Mouse (Mus musculus) cerebellum, adult (tissue): ENCODE measurements around the gene Olfr829.
"Not testable (repeated sequence)": the region's sequence is repeated elsewhere in the genome, so short reads cannot be mapped to it uniquely, and the experiment has no call there.

Experiments
- ATAC-seq: cut with Nextera tagmentation; 2 replicates; pipeline ENCODE4 v1.9.2; 2017; ENCODE audit warnings: mild to moderate bottlenecking, moderate library complexity, mixed read lengths; ENCODE audit not compliant: insufficient number of reproducible peaks, low FRiP score, low TSS enrichment

Gene Olfr829

GRCm38 (mm10) chr9:18854633-18855032, at the start of gene Olfr829:
Olfr829 (plus strand) TSS chr9:18854933.
- ATAC-seq = no peak

- no peak for ATAC-seq
Observed at GRCm38 (mm10) chr9:18819426-18819825, 35.3 kb upstream of the Olfr829 start, which contains the start of gene Olfr828. Olfr828 (minus strand) TSS chr9:18819526.

GRCm38 (mm10) chr9:18874393-18874792, 19.7 kb downstream of the Olfr829 start, which contains the start of gene Olfr830:
Olfr830 (plus strand) TSS chr9:18874693.
- no peak for ATAC-seq

- ATAC-seq = not testable (repeated sequence)
Observed at GRCm38 (mm10) chr9:18907699-18908098, 53.0 kb downstream of the Olfr829 start.
